Mouse (Mus musculus): Measurements from ENCODE around the gene Tshz3.

- TF ChIP-seq CTCF (conservative IDR thresholded peaks at IDR 0.05; ENCODE audit: insufficient read depth, insufficient read length, low read depth, low read length) (no peak), POLR2A (IDR thresholded peaks at IDR 0.05; ENCODE audit: low read depth, low read length) (no peak)
Measured at GRCm38 (mm10) chr7:36679866-36680458, 18.0 kb upstream of the Tshz3 start.
